Mouse (Mus musculus): ENCODE results near the gene Epdr1. TPM values are rescaled to one million over a fixed set of nuclear protein-coding genes. Genes with fewer than 3 reads are reported as not detected.

Gene Epdr1
- total and polyA plus RNA-seq, 2 experiments from 2014 or later: 17.8 to 30.2 TPM

DNA sequence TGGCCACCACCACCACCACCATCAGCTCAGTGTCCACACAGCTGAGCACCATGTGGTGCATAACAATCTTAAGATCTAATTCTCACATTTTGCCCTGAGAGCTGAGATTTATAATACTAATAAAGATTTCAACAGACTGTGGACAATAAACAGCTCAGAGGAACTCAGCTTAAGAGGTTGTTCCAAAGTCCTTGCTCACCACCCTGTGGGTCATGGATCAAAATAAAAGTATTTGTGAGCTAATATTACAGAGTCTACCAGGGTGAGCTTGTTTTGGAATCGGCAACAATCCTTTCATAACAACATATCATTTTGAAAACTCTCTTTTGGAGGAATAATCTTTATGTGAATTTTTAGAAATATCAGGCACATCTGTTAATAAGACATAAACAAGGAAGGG, 57.2 kb downstream of the Epdr1 start:
- Histone ChIP-seq H3K4me1 (ENCODE audit: control insufficient read depth, insufficient read depth) (no peaks in the 10 kb centered on the region), H3K4me3 (ENCODE audit: low read depth, low read length) (no peak overlapping the region), H3K4me2 (ENCODE audit: low read depth, low read length) (no peak overlapping the region), H3K36me3 (replicated peaks; ENCODE audit: control insufficient read depth, insufficient read depth, low read length) (no peaks in the 10 kb centered on the region), H3K9ac (replicated peaks; ENCODE audit: low read depth, low read length) (no peak overlapping the region), H3K9me3 (replicated peaks; ENCODE audit: control insufficient read depth, low read length) (no peaks in the 10 kb centered on the region), H3K27me3 (ENCODE audit: control insufficient read depth, insufficient read depth, low read length) (no peaks in the 10 kb centered on the region), H3K27ac (ENCODE audit: low read depth) (no peak overlapping the region)
- ATAC-seq (ENCODE audit: insufficient read depth, low read depth): no peak
- TF ChIP-seq EP300 (IDR thresholded peaks at IDR 0.05; ENCODE audit: low read depth) (no peak), CTCF (IDR thresholded peaks at IDR 0.05; ENCODE audit: low read depth) (no peak)
- DNase-seq (ENCODE audit: low spot score): no peak
- 87% methylated on average over 1 of the region's 1 CpGs for WGBS

DNA sequence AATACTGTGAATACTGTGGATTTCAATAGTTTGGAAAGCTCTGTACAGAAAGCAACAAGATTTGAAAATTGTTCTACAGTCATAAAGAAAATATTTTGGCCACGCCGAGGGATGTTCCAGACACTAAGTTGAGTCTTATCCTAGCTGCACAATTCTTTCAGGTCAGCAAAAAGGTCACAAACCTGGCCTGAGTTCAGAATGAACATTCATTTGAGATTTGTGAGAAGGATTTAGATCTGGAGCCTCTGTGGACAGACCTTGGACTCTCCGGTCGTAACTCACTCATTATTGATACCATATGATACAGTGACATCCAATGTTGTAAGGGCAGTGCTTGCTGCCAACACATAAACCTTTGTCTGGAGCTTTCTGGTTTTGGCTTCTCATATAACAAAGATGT, 64.3 kb downstream of the Epdr1 start:
- 77% methylated on average over 4 of the region's 4 CpGs for WGBS
- Histone ChIP-seq H3K27ac (ENCODE audit: low read depth) (no peak overlapping the region), H3K27me3 (ENCODE audit: control insufficient read depth, insufficient read depth, low read length) (no peaks in the 10 kb centered on the region), H3K4me1 (ENCODE audit: control insufficient read depth, insufficient read depth) (no peaks in the 10 kb centered on the region), H3K9me3 (replicated peaks; ENCODE audit: control insufficient read depth, low read length) (no peaks in the 10 kb centered on the region), H3K36me3 (replicated peaks; ENCODE audit: control insufficient read depth, insufficient read depth, low read length) (no peaks in the 10 kb centered on the region), H3K9ac (replicated peaks; ENCODE audit: low read depth, low read length) (no peak overlapping the region), H3K4me3 (ENCODE audit: low read depth, low read length) (no peak overlapping the region), H3K4me2 (ENCODE audit: low read depth, low read length) (no peak overlapping the region)
- ATAC-seq (ENCODE audit: insufficient read depth, low read depth) (no peak), DNase-seq (ENCODE audit: low spot score) (no peak)
- TF ChIP-seq CTCF (IDR thresholded peaks at IDR 0.05; ENCODE audit: low read depth): no peak
- no peak for TF ChIP-seq EP300 (IDR thresholded peaks at IDR 0.05; ENCODE audit: low read depth)

Other genes with a start within 250 kb of the Epdr1 start
- gene Stard3nl, start 224.1 kb downstream of the Epdr1 start, total RNA-seq (2014; rRNA removed; ENCODE audit: low replicate concordance): 18.7 and 22.2 TPM in 2 replicates
- 48.3 and 50.3 TPM in 2 replicates for gene Stard3nl, start 224.1 kb downstream of the Epdr1 start, polyA plus RNA-seq (2015; fragmentation: Nextera tagmentation; extraction: Ambion mirVana)
- not detected in 2 replicates for gene Sfrp4, start 3.2 kb upstream of the Epdr1 start, total RNA-seq (2014; rRNA removed; ENCODE audit: low replicate concordance)
- gene Sfrp4, start 3.2 kb upstream of the Epdr1 start, polyA plus RNA-seq (2015; fragmentation: Nextera tagmentation; extraction: Ambion mirVana): 0.15 TPM in 2 replicates
- gene Nme8, start 77.9 kb upstream of the Epdr1 start, total RNA-seq (2014; rRNA removed; ENCODE audit: low replicate concordance): not detected in 2 replicates
- 2.8 and 3.0 TPM in 2 replicates for gene Nme8, start 77.9 kb upstream of the Epdr1 start, polyA plus RNA-seq (2015; fragmentation: Nextera tagmentation; extraction: Ambion mirVana)
- 0.08 and 2.2 TPM in 2 replicates for gene Gpr141, start 204.3 kb upstream of the Epdr1 start, total RNA-seq (2014; rRNA removed; ENCODE audit: low replicate concordance)
- gene Gpr141, start 204.3 kb upstream of the Epdr1 start, polyA plus RNA-seq (2015; fragmentation: Nextera tagmentation; extraction: Ambion mirVana): 0.16 TPM in 2 replicates